Mouse (Mus musculus) liver, adult 2 months (tissue): ENCODE data around the gene Acvr2b.

ENCODE experiments used
- CTCF ChIP-seq: fragments of 200-500 bp; IDR thresholded peaks from 2 replicates; pipeline ENCODE4 v1.5.1; 2011; ENCODE audit warnings: low read depth, low read length, control low read depth
- POLR2A ChIP-seq: fragments of 200-500 bp; IDR thresholded peaks from 2 replicates; pipeline ENCODE4 v1.6.1; 2011; ENCODE audit warnings: low read length, control low read depth; ENCODE audit not compliant: insufficient read depth; ENCODE audit errors: extremely low read depth

DNA sequence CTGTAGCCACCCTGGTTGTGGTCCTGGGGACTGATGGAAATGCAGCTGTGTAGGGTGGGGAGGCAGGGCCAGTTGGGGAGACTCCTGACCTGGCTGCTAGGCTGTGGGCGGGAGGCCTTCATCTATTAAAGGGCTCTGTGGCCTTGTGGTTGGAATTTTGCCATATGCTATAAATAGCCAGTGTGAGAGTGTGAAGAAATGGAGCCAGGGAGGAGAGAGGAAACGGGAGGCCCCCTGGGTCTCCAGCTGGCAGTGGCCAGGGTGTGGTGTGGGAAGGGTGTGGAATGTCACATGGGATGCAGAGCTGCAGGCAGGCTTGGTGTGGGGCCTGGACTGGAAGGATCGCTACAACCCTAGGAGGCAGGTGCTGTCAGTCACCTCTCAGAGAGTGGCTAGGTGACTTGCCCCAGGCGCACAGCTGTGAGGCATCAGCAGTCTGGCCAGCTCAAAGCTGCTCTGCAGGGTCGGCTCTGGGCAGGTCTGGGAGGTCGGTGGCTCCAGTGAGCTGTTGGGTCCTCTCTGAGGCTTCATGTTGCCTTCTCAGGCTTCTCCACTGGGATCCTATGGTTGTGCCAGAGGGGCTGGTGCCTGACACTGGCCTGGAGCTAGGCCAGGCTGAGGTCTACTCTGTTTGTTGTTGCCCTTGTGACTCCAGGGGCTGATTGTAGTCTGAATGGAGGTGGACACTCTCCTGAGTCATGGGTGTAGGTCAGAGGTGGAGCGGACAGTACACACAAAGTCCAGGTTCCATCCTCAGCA is 23.5 kb downstream of the Acvr2b start:
- TF ChIP-seq CTCF, result no peak
- TF ChIP-seq POLR2A, result no peak
